Mouse (Mus musculus) intestine, embryonic 16.5 days (tissue): ENCODE data around the gene Syt1. TPM values are rescaled to one million over a fixed set of nuclear protein-coding genes. Genes with fewer than 3 reads are reported as not detected.

Experiments
- ATAC-seq: fragments of 200-750 bp; cut with Nextera tagmentation; 2 replicates; pipeline ENCODE4 v1.8.0; 2017; ENCODE audit warnings: moderate TSS enrichment, moderate library complexity
- H3K27ac ChIP-seq: fragments of 300-500 bp; sonication (generic); 2 replicates; pipeline ENCODE4 v1.5.1; 2014; ENCODE audit warnings: mild to moderate bottlenecking, low read length
- H3K27me3 ChIP-seq: fragments of 300-500 bp; sonication (generic); replicated peaks from 2 replicates; pipeline ENCODE4 v1.6.1; 2014; ENCODE audit warnings: low read length, control low read depth, mixed read lengths; ENCODE audit not compliant: control insufficient read depth, insufficient read depth
- H3K36me3 ChIP-seq: fragments of 300-500 bp; sonication (generic); 2 replicates; pipeline ENCODE4 v1.6.1; 2014; ENCODE audit warnings: low read length, control low read depth; ENCODE audit not compliant: control insufficient read depth, insufficient read depth
- H3K4me1 ChIP-seq: fragments of 300-500 bp; sonication (generic); 2 replicates; pipeline ENCODE4 v1.6.1; 2014; ENCODE audit warnings: low read length, control low read depth, mixed read lengths; ENCODE audit not compliant: control insufficient read depth, insufficient read depth
- H3K4me2 ChIP-seq: fragments of 300-500 bp; sonication (generic); 2 replicates; pipeline ENCODE4 v1.6.1; 2014; ENCODE audit warnings: low read depth, low read length, control low read depth
- H3K4me3 ChIP-seq: fragments of 300-500 bp; sonication (generic); 2 replicates; pipeline ENCODE4 v1.5.1; 2014; ENCODE audit warnings: mild to moderate bottlenecking, low read length
- H3K9ac ChIP-seq: fragments of 300-500 bp; sonication (generic); 2 replicates; pipeline ENCODE4 v1.6.1; 2014; ENCODE audit warnings: low read depth, low read length
- H3K9me3 ChIP-seq: fragments of 300-500 bp; sonication (generic); 2 replicates; pipeline ENCODE4 v1.6.1; 2016; ENCODE audit warnings: low read length, control low read depth; ENCODE audit not compliant: control insufficient read depth
- WGBS: fragments of 180-500 bp; shearing (Covaris S2); extraction: QIAGEN DNeasy Blood & Tissue Kit; methylation state at CpG from one replicate; pipeline ENCODE4 v1.1.7; 2014; 5-methylcytosine and 5-hydroxymethylcytosine counted together
- polyA plus RNA-seq: library from polyadenylated mRNA; unstranded; fragments of >200 nt; fragmentation: Nextera tagmentation; extraction: Ambion mirVana; gene quantifications from 2 replicates; pipeline ENCODE4 v1.2.1, GENCODE M21; 2015

Gene Syt1
- polyA plus RNA-seq, 1 experiment from 2014 or later, result 6.9 TPM

DNA sequence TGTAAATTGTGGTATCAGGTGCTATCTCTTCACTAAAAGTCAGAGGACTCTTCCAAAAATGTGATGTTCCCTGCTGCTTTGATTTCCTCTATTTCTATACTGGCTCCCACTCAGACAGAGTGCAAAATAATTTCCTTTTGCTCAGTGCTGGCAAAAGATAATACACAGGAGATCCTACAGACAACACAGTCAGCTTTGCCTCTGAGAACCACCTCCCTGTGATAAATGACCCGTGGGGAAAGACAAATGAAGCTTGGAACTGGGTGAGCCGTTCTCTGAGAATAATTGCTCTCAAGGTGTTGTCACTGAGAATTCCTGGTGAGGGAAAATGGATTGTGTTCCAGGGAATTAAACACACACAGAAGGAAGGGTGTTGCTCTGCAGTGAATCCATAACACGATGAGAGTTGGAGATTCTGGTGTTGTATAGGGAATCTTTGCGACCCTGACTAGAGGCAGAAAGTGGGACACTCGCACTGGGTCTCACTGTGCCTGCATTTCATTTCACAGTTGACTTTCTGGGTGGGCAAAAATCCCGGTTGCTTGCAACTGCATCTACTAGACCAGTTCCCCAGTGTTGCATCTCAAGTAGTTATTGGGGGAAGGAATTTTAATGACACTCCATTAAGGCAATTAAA, 540.3 kb downstream of the Syt1 start:
- no peak overlapping the region for H3K4me2 ChIP-seq
- H3K27me3 ChIP-seq, result no peaks in the 10 kb centered on the region
- H3K36me3 ChIP-seq, result no peaks in the 10 kb centered on the region
- no peak overlapping the region for H3K4me3 ChIP-seq
- no peak overlapping the region for H3K9ac ChIP-seq
- no peak for ATAC-seq
- no peaks in the 10 kb centered on the region for H3K9me3 ChIP-seq
- H3K4me1 ChIP-seq, result no peaks in the 10 kb centered on the region
- 37% methylated on average over 6 of the region's 6 CpGs for WGBS
- H3K27ac ChIP-seq, result no peak overlapping the region

DNA sequence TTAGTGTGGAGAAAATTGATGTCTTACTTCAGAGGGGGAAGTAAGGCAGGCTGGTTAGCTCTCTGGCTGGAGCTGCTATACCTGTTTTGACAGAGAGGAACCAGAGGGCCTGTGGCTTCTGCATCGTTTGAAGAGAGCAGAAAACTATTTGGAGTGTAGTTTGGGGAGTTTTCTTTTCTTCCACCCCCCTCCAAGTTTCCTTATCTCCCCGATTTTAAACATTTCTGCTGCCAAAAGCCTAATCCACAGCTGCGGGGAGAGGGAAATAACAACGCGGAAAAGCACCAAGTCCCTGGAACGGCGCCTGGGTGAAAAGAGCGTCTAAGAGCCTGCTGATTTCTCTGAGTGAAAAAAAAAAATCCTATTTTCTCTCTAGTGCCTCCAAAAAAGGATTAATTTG, 544.2 kb downstream of the Syt1 start:
- Histone ChIP-seq H3K4me2 (no peak overlapping the region), H3K4me3 (no peak overlapping the region), H3K9me3 (no peaks in the 10 kb centered on the region), H3K27me3 (no peaks in the 10 kb centered on the region), H3K27ac (no peak overlapping the region), H3K36me3 (no peaks in the 10 kb centered on the region), H3K9ac (no peak overlapping the region), H3K4me1 (no peaks in the 10 kb centered on the region)
- no peak for ATAC-seq
- 42% methylated on average over 8 of the region's 8 CpGs for WGBS

DNA sequence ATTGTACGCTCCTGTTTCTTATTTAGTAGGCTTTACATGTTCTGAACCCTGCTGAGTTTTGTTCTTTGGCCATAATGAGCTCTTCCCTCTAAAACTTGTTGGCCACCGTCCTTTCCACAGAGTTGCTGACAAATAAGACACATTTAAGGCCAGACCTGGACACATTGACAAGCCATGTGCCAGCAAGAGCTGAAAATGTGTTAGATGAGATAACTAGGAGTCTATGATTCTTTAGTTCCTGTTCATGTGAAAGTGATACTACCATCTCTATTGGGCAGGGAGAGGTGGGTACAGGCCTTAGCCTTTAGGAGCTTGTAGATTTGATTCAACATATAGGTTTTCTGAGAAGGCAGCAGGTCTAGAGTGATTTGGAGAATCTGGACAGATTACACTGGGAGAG, 548.9 kb downstream of the Syt1 start:
- no peak overlapping the region for H3K4me3 ChIP-seq
- WGBS, result 84% methylated on average over 2 of the region's 2 CpGs

DNA sequence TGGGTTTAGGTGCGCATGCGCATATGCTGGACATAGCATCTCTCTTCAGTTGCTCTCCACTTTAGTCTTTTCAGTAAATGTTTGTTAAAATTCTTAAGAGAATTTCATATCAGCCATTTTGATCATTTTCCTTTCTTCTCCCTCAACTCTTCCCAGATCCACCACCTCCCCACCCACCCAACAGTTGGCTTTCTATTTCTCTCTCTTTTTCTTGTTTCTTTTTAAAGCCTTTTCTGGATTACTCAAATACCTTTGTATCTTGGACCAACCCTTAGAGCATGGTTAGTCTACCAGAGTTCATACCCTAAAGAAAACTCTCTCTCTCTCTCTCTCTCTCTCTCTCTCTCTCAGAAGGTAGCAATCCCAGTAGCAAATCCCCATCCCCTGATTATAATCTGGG, 553.7 kb downstream of the Syt1 start:
- H3K36me3 ChIP-seq, result no peaks in the 10 kb centered on the region
- H3K27me3 ChIP-seq, result no peaks in the 10 kb centered on the region
- H3K4me2 ChIP-seq, result no peak overlapping the region
- no peak for ATAC-seq
- H3K9me3 ChIP-seq, result no peaks in the 10 kb centered on the region
- no peak overlapping the region for H3K27ac ChIP-seq
- H3K4me3 ChIP-seq, result no peak overlapping the region
- 97% methylated on average over 2 of the region's 2 CpGs for WGBS
- H3K4me1 ChIP-seq, result peaks cover 5% of the 10 kb centered on the region; the same call in 1 of the 2 replicates
- no peak overlapping the region for H3K9ac ChIP-seq

More for the DNA sequence above, 548.9 kb downstream of the Syt1 start:
- Histone ChIP-seq H3K27me3 (no peaks in the 10 kb centered on the region), H3K27ac (no peak overlapping the region), H3K4me2 (no peak overlapping the region), H3K36me3 (no peaks in the 10 kb centered on the region), H3K4me1 (no peaks in the 10 kb centered on the region), H3K9ac (no peak overlapping the region), H3K9me3 (no peaks in the 10 kb centered on the region)
- no peak for ATAC-seq

DNA sequence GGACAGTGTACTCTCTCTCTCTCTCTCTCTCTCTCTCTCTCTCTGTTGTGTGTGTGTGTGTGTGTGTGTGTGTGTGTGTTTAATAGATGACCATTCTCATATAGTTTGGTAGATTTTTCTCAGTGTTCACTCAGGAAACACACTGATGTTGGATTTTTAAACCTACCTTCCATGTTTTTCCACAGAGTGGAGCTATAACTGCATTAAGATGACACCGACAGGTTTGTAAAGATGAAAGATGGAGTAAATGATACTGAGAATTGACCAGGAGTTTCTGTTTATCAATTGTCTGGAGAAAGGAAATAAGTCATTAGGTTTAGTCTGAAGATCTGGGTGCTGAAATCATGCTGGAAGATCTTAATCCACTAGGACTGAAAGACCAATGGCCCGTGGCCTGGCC, 554.9 kb downstream of the Syt1 start:
- Histone ChIP-seq H3K4me3 (no peak overlapping the region), H3K4me1 (peaks cover 5% of the 10 kb centered on the region; the same call in 1 of the 2 replicates), H3K36me3 (no peaks in the 10 kb centered on the region), H3K9me3 (no peaks in the 10 kb centered on the region), H3K9ac (no peak overlapping the region), H3K27ac (no peak overlapping the region), H3K4me2 (no peak overlapping the region), H3K27me3 (no peaks in the 10 kb centered on the region)
- WGBS, result 73% methylated on average over 2 of the region's 2 CpGs
- ATAC-seq, result no peak

DNA sequence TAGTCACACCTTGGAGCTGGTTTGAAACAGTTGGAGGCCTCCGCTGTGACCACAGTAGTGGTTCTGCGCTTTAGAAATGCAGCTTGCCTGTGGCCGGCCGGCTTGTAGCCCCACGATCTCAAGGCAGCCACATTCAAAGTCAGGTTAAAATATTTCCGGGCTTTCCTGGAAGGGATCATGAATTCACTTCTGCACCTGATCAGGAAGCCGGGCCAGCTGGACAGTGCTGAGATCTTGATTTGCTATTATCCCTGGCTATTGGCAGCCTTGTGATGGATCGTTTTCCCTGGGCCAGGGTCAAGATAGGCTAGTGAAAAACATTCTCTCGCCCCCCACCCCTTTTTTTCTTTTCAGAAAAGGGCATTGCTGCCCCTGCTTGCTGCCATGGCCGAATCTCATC, 555.6 kb downstream of the Syt1 start:
- WGBS, result 73% methylated on average over 10 of the region's 10 CpGs
- Histone ChIP-seq H3K9me3 (no peaks in the 10 kb centered on the region), H3K27me3 (no peaks in the 10 kb centered on the region), H3K4me3 (no peak overlapping the region), H3K4me2 (no peak overlapping the region), H3K4me1 (peaks cover 5% of the 10 kb centered on the region; the same call in 1 of the 2 replicates), H3K9ac (no peak overlapping the region), H3K27ac (no peak overlapping the region), H3K36me3 (no peaks in the 10 kb centered on the region)
- no peak for ATAC-seq

DNA sequence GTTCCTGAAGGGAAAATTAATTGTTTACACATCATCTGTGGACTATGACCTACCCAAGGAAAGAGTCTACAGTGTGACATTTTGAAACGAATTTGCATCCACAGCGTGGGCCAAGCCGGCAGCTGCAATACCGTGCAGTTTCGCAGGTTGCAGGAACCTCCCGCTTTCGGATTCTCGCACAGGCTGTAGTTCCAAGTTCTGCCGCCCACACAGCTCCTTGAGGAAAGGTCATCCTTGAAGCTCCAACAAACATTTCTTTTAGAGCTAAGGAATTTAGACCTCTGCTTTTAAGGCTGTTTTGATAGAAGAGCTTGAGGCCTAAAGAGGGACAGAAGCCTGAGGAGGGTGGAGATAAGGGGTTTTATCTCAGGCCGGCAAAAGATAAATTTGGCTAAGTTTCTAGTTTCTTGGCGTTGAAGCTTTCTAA, 556.1 kb downstream of the Syt1 start:
- Histone ChIP-seq H3K4me1 (peaks cover 5% of the 10 kb centered on the region; the same call in 1 of the 2 replicates), H3K9ac (no peak overlapping the region), H3K9me3 (no peaks in the 10 kb centered on the region), H3K4me2 (no peak overlapping the region), H3K4me3 (no peak overlapping the region), H3K27me3 (no peaks in the 10 kb centered on the region), H3K36me3 (no peaks in the 10 kb centered on the region), H3K27ac (no peak overlapping the region)
- 68% methylated on average over 11 of the region's 11 CpGs for WGBS
- ATAC-seq, result peak; percentile 43

DNA sequence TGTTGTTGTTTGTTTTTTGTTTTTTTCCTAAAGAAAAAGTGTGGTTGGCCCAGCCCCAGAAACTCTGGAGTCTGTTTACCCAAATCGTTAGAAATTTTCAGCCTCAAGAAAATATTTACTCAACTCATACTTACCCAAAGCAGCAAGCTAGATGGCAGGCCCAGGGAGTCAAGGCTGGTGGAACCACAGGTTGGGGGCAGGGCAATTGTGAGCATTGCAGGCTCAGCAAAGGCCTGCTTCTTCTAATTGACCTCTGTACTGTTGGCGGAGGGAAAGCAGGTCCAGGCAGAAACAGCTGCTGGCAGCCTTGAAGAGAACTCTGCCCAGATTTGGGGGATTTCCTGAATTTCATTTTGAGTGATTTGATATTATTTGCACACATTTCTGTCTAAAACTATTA, 557.2 kb downstream of the Syt1 start:
- H3K4me2 ChIP-seq, result no peak overlapping the region
- peak; percentile 81 for ATAC-seq
- H3K4me3 ChIP-seq, result no peak overlapping the region
- no peak overlapping the region for H3K27ac ChIP-seq
- H3K4me1 ChIP-seq, result peaks cover 5% of the 10 kb centered on the region; the same call in 1 of the 2 replicates
- H3K36me3 ChIP-seq, result no peaks in the 10 kb centered on the region
- no peaks in the 10 kb centered on the region for H3K27me3 ChIP-seq
- H3K9me3 ChIP-seq, result no peaks in the 10 kb centered on the region
- H3K9ac ChIP-seq, result no peak overlapping the region
- 34% methylated on average over 2 of the region's 2 CpGs for WGBS

GRCm38 (mm10) chr10:108452421-108452820, 558.4 kb downstream of the Syt1 start:
- ATAC-seq, result no peak
- Histone ChIP-seq H3K4me1 (peaks cover 5% of the 10 kb centered on the region; the same call in 1 of the 2 replicates), H3K36me3 (no peaks in the 10 kb centered on the region), H3K9me3 (no peaks in the 10 kb centered on the region), H3K27ac (no peak overlapping the region), H3K9ac (no peak overlapping the region), H3K4me3 (no peak overlapping the region), H3K27me3 (no peaks in the 10 kb centered on the region), H3K4me2 (no peak overlapping the region)
- WGBS, result 93% methylated on average over 9 of the region's 9 CpGs

GRCm38 (mm10) chr10:108451516-108451915, 559.3 kb downstream of the Syt1 start:
- ATAC-seq, result no peak
- H3K4me1 ChIP-seq, result peaks cover 8% of the 10 kb centered on the region; the same call in 1 of the 2 replicates
- no peaks in the 10 kb centered on the region for H3K36me3 ChIP-seq
- no peaks in the 10 kb centered on the region for H3K27me3 ChIP-seq
- H3K27ac ChIP-seq, result no peak overlapping the region
- WGBS, result 85% methylated on average over 8 of the region's 8 CpGs
- H3K9ac ChIP-seq, result no peak overlapping the region
- no peaks in the 10 kb centered on the region for H3K9me3 ChIP-seq
- H3K4me2 ChIP-seq, result no peak overlapping the region
- no peak overlapping the region for H3K4me3 ChIP-seq
